Mouse (Mus musculus) gonadal fat pad, adult 2 months (tissue): ENCODE results near the gene Adamts7. TPM values are rescaled to one million over a fixed set of nuclear protein-coding genes. Genes with fewer than 3 reads are reported as not detected.

Source experiments
- DNase-seq: peaks from one replicate; pipeline ENCODE4 v3.0.0-alpha.2; 2012; ENCODE audit warnings: low read depth
- polyA plus RNA-seq: library from polyadenylated mRNA; depleted of rRNA; stranded (reverse); fragments of >200 nt; gene quantifications from 2 replicates; pipeline ENCODE4 v1.2.3, GENCODE M21; 2012

Gene Adamts7
- polyA plus RNA-seq, 1 experiment: 6.7 TPM

- no peak for DNase-seq
Measured at GRCm38 (mm10) chr9:90146869-90147268, 16.0 kb upstream of the Adamts7 start.

- no peak for DNase-seq
Measured at GRCm38 (mm10) chr9:90162243-90162925, 485 bp upstream of the Adamts7 start.

DNA sequence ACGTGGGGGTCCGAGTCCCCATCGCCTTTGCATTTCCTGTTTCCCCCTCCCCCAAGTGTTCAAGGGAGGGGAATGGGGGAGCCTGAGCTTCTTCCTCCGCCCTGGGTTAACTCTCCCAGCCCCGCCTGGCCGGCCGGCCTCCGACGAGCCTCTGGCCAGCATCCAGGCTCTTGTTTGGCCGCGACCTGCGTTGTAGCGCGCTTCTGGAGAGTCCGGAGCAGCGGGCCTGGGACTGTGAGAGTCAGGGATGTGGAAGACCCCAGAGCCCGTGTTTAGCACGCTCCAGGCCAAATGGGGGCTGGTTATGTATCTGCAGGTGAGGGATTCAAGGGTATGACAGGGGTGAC is 853 bp downstream of the Adamts7 start:
- DNase-seq: no peak

GRCm38 (mm10) chr9:90164670-90165453 is 2.0 kb downstream of the Adamts7 start:
- no peak for DNase-seq

DNA sequence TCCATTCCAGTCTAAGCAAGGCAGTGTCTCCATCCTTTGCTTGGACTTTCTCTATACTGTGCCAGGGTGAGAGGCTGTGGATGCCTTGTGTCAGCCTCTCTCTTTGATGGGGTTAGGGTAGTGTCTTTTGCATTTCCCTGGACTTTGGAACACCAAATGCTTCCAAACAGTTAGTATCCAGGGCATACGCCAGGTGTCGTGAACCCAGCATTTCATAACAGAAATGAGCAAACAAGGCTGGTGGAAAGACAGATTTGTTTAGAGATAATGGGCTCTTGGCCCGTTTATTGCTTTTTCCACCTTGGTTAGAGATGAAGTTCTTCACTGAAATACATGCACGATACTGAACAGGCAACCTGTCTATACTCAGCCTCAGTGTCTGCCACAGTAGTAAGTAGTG is 2.7 kb downstream of the Adamts7 start:
- DNase-seq: no peak

DNA sequence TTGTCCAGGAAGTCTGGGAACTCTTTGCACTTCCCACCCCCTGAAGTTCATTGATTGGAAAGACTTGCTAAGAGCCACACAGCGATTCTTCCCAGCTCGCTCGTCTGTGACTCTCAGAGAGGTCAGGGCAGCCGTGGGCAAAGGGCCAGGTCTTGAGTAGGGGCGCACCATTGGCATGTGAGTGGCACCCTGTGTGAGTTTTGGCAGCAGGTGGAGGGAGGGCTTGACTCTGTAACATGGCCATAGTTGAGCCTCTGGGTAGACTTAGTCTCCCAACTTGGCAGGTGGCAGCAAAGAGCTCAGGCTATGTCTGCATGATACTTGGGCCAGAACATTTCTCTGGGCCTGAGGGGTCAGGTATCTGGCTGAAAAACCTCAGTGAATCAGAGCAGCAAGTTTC is 3.7 kb downstream of the Adamts7 start:
- no peak for DNase-seq

GRCm38 (mm10) chr9:90169965-90170364 is 7.1 kb downstream of the Adamts7 start:
- DNase-seq: no peak

GRCm38 (mm10) chr9:90171421-90171820 is 8.6 kb downstream of the Adamts7 start:
- no peak for DNase-seq

GRCm38 (mm10) chr9:90172528-90173321 is 9.9 kb downstream of the Adamts7 start:
- DNase-seq: no peak

- no peak for DNase-seq
Measured at GRCm38 (mm10) chr9:90173330-90173729, 10.5 kb downstream of the Adamts7 start.

DNA sequence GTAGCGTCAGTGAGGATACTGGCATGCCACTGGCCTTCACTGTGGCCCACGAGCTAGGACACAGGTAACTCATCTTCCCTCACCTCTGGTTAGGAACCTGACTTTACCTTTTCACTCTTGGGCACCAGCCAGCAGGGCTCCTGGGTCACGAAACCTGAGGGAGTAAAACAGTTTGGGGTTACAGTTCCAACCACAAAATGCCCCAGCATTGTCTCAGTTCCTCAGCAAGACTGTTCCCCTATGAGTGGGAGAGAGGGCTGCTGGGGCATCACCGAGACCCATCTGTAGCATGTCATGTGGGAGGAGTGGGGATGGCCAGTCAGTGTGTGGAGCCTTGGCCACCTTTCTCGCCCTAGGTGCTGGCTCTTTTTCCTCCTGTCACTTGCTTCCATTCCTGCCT is 16.5 kb downstream of the Adamts7 start:
- DNase-seq: no peak

DNA sequence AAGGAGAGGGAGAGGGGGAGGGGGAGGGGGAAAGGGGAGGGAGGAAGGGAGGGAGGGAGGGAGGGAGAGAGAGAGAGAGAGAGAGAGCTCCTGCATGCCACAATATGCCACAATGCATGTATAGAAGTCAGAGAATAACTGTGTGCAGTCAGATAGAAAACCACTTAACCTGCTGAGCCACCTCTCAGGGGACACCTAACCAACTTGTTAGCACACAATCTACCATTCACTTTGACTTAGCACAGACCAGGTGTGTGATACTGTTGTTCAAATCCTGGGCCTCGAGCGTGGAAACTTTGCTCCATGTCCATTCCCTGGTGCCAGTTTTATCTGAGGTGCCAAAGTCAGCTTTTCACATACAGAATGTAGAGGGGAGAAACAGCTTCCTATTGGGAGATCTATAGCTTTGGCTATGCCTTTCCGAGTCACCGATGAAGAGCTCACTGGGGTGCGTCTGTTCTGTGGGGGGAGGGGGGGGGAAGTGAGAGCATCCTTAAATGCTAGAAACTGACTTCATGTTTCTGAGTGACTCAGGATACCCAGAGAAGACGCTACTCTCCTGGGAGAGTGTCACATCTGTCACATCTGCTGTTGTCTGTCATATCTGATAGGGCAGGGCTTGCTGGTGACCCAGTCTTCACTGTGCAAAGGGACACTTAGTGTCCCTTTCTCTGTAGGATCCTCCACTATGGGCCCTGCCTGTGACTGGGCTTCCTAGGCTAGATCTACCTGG is 19.0 kb downstream of the Adamts7 start:
- DNase-seq: no peak

DNA sequence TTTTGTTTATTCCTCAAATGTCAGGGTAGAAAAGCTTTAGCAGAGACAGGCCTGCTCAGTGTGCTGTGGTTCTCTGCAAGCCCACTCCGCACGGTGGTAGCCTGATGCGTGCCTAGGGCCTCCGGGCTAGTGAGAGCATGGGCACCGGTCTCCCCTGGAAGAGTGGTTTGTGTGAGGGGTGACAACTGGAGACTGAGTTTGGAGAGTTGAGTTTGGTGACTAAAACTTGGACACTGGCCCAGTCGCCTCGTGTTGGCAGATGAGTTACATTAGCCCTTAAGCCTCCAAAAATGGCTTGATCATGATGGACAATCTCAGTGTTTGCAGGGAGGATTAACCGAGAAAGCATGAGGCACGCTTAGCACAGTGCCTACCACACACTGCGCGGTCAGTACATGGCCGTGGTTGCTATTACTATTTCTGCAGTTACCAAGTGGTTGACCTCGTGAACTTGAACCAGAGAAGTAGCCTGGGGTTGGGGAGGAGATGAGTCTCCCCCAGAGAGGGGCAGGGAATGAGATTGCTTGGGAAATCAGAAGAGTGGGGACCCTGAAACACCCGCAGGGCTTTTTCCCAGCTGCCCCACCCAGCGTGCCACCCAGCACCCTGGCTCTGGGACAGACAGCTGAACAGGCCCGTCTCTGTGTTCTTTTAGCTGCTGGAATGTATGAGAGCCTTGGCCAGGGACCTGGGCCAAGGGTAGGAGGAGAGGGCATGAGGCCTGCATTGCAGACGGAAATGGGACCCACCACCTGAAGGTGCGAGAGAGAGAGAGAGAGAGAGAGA is 20.0 kb downstream of the Adamts7 start:
- no peak for DNase-seq

DNA sequence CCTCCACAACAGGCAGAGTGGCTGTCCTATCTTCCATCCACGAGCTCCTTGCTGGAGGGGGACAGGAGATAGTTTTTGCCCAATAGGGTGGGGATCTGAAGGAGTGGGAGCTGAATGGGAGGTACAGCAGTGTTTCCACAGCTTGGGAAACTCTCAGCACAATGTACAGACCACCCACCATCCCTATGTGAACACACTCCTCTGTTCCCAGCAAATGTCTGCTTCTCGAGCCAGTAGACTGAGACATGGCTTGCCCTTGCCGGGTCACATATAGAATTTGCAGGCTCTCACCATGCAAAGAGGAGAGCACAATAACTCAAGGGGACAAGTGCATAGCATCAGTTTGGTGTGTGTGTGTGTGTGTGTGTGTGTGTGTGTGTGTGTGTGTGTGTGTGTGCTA is 20.7 kb downstream of the Adamts7 start:
- no peak for DNase-seq

- no peak for DNase-seq
Measured at GRCm38 (mm10) chr9:90184116-90184515, 21.2 kb downstream of the Adamts7 start.

- DNase-seq: no peak
Measured at GRCm38 (mm10) chr9:90185356-90185910, 22.6 kb downstream of the Adamts7 start.

GRCm38 (mm10) chr9:90188893-90189292 is 26.0 kb downstream of the Adamts7 start:
- DNase-seq: no peak

- DNase-seq: no peak
Measured at GRCm38 (mm10) chr9:90189391-90189790, 26.5 kb downstream of the Adamts7 start.

- no peak for DNase-seq
Measured at GRCm38 (mm10) chr9:90195000-90195399, 32.1 kb downstream of the Adamts7 start.

GRCm38 (mm10) chr9:90196262-90196661 is 33.4 kb downstream of the Adamts7 start:
- no peak for DNase-seq
